In the genomic region with DNA sequence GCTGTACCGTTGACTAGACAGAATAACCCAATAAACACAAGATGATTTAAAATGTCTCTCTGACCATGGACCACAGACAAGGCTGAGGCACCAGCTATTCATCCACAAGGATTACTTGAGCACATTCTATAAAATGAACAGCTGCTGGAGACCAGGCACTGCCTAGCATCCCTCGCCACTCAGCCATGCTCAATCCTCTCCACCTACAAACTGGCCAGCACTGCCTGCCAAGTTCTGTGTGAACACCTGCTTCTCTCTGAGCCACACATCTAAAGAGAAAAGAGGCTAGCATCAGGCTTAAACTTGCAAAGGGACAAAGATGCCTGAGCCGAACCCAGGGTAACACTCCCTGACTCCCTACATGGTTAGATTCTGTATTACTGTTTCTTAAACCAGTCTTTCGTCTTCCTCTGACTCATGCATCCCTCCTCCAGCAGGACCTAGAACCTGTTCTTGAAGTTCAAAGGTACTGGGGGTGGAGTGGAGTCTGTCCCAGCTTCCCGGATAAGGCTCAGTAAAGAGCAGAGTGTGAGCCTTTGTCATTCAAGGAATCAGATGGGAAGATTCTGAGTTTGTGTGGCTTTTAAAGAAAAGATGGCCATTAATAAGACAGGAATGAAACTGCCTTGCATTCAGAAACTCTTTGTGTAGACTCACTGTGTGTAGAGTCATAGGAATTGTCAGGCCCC, we compare ENCODE assay signal across 17 mouse cellular contexts. TPM values are rescaled to one million over a fixed set of nuclear protein-coding genes. Genes with fewer than 3 reads are reported as not detected.
DNase-seq lines count a peak whose midpoint lies in the region; ATAC-seq and TF ChIP-seq lines count a peak whose summit lies in the region.
"Had no signal": no experiment of that assay in that cellular context is flagged by ENCODE, and none has a peak within 500 bp of the region (broad histone marks: within the 10 kb centered on the region; RNA-seq: fewer than 3 reads in every experiment).

No protein-coding gene starts in this region.

- 0 out of 2 replicates have a peak, but pooled peaks cover 7% of the 10 kb centered on the region for H3K4me1 ChIP-seq in midbrain, postnatal 0 days (ENCODE audit: insufficient read depth, low read length)
- H3K4me1 ChIP-seq in midbrain, embryonic 16.5 days (ENCODE audit: control insufficient read depth, insufficient read depth, low read length): peaks cover 4% of the 10 kb centered on the region; the same call in 1 of the 2 replicates
- H3K4me1 ChIP-seq in intestine, embryonic 15.5 days (replicated peaks): peaks cover 17% of the 10 kb centered on the region; the same call in 1 of the 2 replicates
- peaks cover 18% of the 10 kb centered on the region for H3K4me1 ChIP-seq in stomach, embryonic 15.5 days

- no peak overlapping the region for H3K27ac ChIP-seq in midbrain, postnatal 0 days (ENCODE audit: low read depth, low read length)
- no peak overlapping the region for H3K27ac ChIP-seq in midbrain, embryonic 16.5 days (ENCODE audit: low read length)
- no peak overlapping the region for H3K27ac ChIP-seq in intestine, embryonic 15.5 days
- H3K27ac ChIP-seq in stomach, embryonic 15.5 days: peak overlapping the region; percentile 24; the same call in 1 of the 2 replicates
- H3K27ac ChIP-seq: embryonic facial prominence, embryonic 12.5 days; kidney, postnatal 0 days; limb, embryonic 13.5 days; macrophage had no signal

- no peak overlapping the region for H3K4me2 ChIP-seq in midbrain, postnatal 0 days (ENCODE audit: low read depth, low read length, poor library complexity, severe bottlenecking)
- H3K4me2 ChIP-seq in midbrain, embryonic 16.5 days (ENCODE audit: low read length): no peak overlapping the region
- H3K4me2 ChIP-seq in intestine, embryonic 15.5 days (replicated peaks): no peak overlapping the region
- no peak overlapping the region for H3K4me2 ChIP-seq in stomach, embryonic 15.5 days
- H3K4me2 ChIP-seq: embryonic facial prominence, embryonic 12.5 days; limb, embryonic 13.5 days had no signal

- ATAC-seq in frontal cortex, adult (ENCODE audit: low TSS enrichment): peak; percentile 78
- no peak for ATAC-seq in midbrain, postnatal 0 days (ENCODE audit: low FRiP score)
- ATAC-seq in midbrain, embryonic 16.5 days: no peak
- peak; percentile 56; the same call in 1 of the 2 replicates for ATAC-seq in intestine, embryonic 15.5 days
- ATAC-seq in stomach, embryonic 15.5 days (ENCODE audit: insufficient read depth, low FRiP score, low read depth): no peak
- ATAC-seq: CD4-positive, CD25-positive, alpha-beta regulatory T cell, adult 4 months; liver, postnatal 0 days had no signal

- 80% methylated on average over 5 of the region's 5 CpGs for WGBS in midbrain, postnatal 0 days
- WGBS in midbrain, embryonic 16.5 days: 66% methylated on average over 5 of the region's 5 CpGs
- WGBS in intestine, embryonic 15.5 days: 70% methylated on average over 5 of the region's 5 CpGs
- 70% methylated on average over 5 of the region's 5 CpGs for WGBS in stomach, embryonic 15.5 days

- H3K4me3 ChIP-seq in midbrain, postnatal 0 days (ENCODE audit: low read depth, low read length): no peak overlapping the region
- H3K4me3 ChIP-seq in midbrain, embryonic 16.5 days (ENCODE audit: low read depth, low read length): no peak overlapping the region
- no peak overlapping the region for H3K4me3 ChIP-seq in intestine, embryonic 15.5 days (replicated peaks)
- H3K4me3 ChIP-seq in stomach, embryonic 15.5 days (replicated peaks): no peak overlapping the region
- H3K4me3 ChIP-seq: embryonic facial prominence, embryonic 12.5 days; limb, embryonic 13.5 days had no signal

- TF ChIP-seq CTCF in midbrain, postnatal 0 days (IDR thresholded peaks at IDR 0.05): no peak

- no peaks in the 10 kb centered on the region for H3K27me3 ChIP-seq in midbrain, postnatal 0 days (ENCODE audit: insufficient read depth, low read length)
- H3K27me3 ChIP-seq in midbrain, embryonic 16.5 days (ENCODE audit: control insufficient read depth, insufficient read depth, low read depth, low read length): no peaks in the 10 kb centered on the region
- no peaks in the 10 kb centered on the region for H3K27me3 ChIP-seq in intestine, embryonic 15.5 days (replicated peaks)
- H3K27me3 ChIP-seq in stomach, embryonic 15.5 days (replicated peaks): no peaks in the 10 kb centered on the region
- H3K27me3 ChIP-seq: embryonic facial prominence, embryonic 12.5 days; limb, embryonic 13.5 days had no signal

- no peaks in the 10 kb centered on the region for H3K9me3 ChIP-seq in midbrain, postnatal 0 days (ENCODE audit: low read length)
- H3K9me3 ChIP-seq in midbrain, embryonic 16.5 days (replicated peaks; ENCODE audit: control insufficient read depth, low read length, poor library complexity, severe bottlenecking): no peaks in the 10 kb centered on the region
- H3K9me3 ChIP-seq in intestine, embryonic 15.5 days: no peaks in the 10 kb centered on the region
- no peaks in the 10 kb centered on the region for H3K9me3 ChIP-seq in stomach, embryonic 15.5 days
- H3K9me3 ChIP-seq: embryonic facial prominence, embryonic 12.5 days; limb, embryonic 13.5 days had no signal

- H3K36me3 ChIP-seq in midbrain, postnatal 0 days (ENCODE audit: insufficient read depth, low read length): no peaks in the 10 kb centered on the region
- H3K36me3 ChIP-seq in midbrain, embryonic 16.5 days (ENCODE audit: control insufficient read depth, insufficient read depth, low read length): no peaks in the 10 kb centered on the region
- no peaks in the 10 kb centered on the region for H3K36me3 ChIP-seq in intestine, embryonic 15.5 days
- no peaks in the 10 kb centered on the region for H3K36me3 ChIP-seq in stomach, embryonic 15.5 days
- H3K36me3 ChIP-seq: limb, embryonic 13.5 days had no signal

- H3K9ac ChIP-seq in midbrain, postnatal 0 days (replicated peaks; ENCODE audit: low read length, poor library complexity, severe bottlenecking): no peak overlapping the region
- H3K9ac ChIP-seq in midbrain, embryonic 16.5 days (ENCODE audit: low read depth, low read length): no peak overlapping the region
- no peak overlapping the region for H3K9ac ChIP-seq in intestine, embryonic 15.5 days
- no peak overlapping the region for H3K9ac ChIP-seq in stomach, embryonic 15.5 days
- H3K9ac ChIP-seq: embryonic facial prominence, embryonic 12.5 days; limb, embryonic 13.5 days; liver, postnatal 0 days had no signal

- DNase-seq in frontal cortex, postnatal 25 days (ENCODE audit: low spot score in 2 of 2): no peak
- DNase-seq in midbrain, postnatal 0 days (ENCODE audit: low spot score): peak; percentile 38
- DNase-seq in heart, adult 11 months: no peak
- DNase-seq in embryo, embryonic 10 days (ENCODE audit: low spot score): no peak
- DNase-seq: heart, postnatal 14 days; liver, postnatal 0 days; retina, postnatal 1 day; thymus, postnatal 36 days had no signal

RNA-seq across cellular contexts. Expression of a gene that starts 14.2 kb away (rescaled TPM):
- 53.9 and 58.5 TPM in 2 replicates for total RNA-seq in midbrain, postnatal 0 days (2014; rRNA removed)
- 3.7 and 3.8 TPM in 2 replicates for polyA plus RNA-seq in midbrain, postnatal 0 days (2015; fragmentation: Nextera tagmentation; extraction: Ambion mirVana)
- 2.6 and 2.9 TPM in 2 replicates for polyA plus RNA-seq in midbrain, embryonic 16.5 days (2015; fragmentation: Nextera tagmentation; extraction: Ambion mirVana)
- polyA plus RNA-seq in intestine, embryonic 15.5 days (2015; fragmentation: Nextera tagmentation; extraction: Ambion mirVana): 4.4 and 4.5 TPM in 2 replicates
- 5.2 and 6.0 TPM in 2 replicates for polyA plus RNA-seq in stomach, embryonic 15.5 days (2015; fragmentation: Nextera tagmentation; extraction: Ambion mirVana)

Comparison
In these comparisons a context has a peak if more than half of its experiments do, and no peak if none do; other contexts are left out.
1. ATAC-seq: peak in frontal cortex, adult (single experiment) and intestine, embryonic 15.5 days (single experiment); none in midbrain, postnatal 0 days (single experiment), midbrain, embryonic 16.5 days (single experiment) and stomach, embryonic 15.5 days (single experiment).